Comparison of ENCODE assay signal across 18 mouse cellular contexts in genomic region chr10:108893288-108893687, GRCm38 (mm10).
DNase-seq lines count a peak whose midpoint lies in the region; ATAC-seq and TF ChIP-seq lines count a peak whose summit lies in the region.
"Had no signal": no experiment of that assay in that cellular context is flagged by ENCODE, and none has a peak within 500 bp of the region (broad histone marks: within the 10 kb centered on the region; RNA-seq: fewer than 3 reads in every experiment).

No protein-coding gene starts in this region.

- WGBS in heart, embryonic 12.5 days, result 80% methylated on average over 6 of the region's 6 CpGs
- WGBS in heart, embryonic 10.5 days, result 84% methylated on average over 6 of the region's 6 CpGs
- 95% methylated on average over 6 of the region's 6 CpGs for WGBS in midbrain, embryonic 11.5 days
- 96% methylated on average over 6 of the region's 6 CpGs for WGBS in midbrain, embryonic 16.5 days

- H3K9me3 ChIP-seq in heart, embryonic 12.5 days (replicated peaks), result no peaks in the 10 kb centered on the region
- H3K9me3 ChIP-seq in heart, embryonic 10.5 days, result no peaks in the 10 kb centered on the region
- no peaks in the 10 kb centered on the region for H3K9me3 ChIP-seq in midbrain, embryonic 11.5 days (ENCODE audit: control insufficient read depth, low read length)
- no peaks in the 10 kb centered on the region for H3K9me3 ChIP-seq in midbrain, embryonic 16.5 days (replicated peaks; ENCODE audit: control insufficient read depth, low read length, poor library complexity, severe bottlenecking)
- H3K9me3 ChIP-seq in ES-E14 (ENCODE audit: control insufficient read depth, insufficient read depth, low read depth, low read length), result no peaks in the 10 kb centered on the region
- H3K9me3 ChIP-seq: embryonic facial prominence, embryonic 10.5 days; forebrain, embryonic 15.5 days; heart, embryonic 15.5 days; hindbrain, embryonic 15.5 days had no signal

- no peaks in the 10 kb centered on the region for H3K27me3 ChIP-seq in heart, embryonic 12.5 days (replicated peaks)
- H3K27me3 ChIP-seq in heart, embryonic 10.5 days (ENCODE audit: insufficient read depth, poor library complexity, severe bottlenecking), result no peaks in the 10 kb centered on the region
- no peaks in the 10 kb centered on the region for H3K27me3 ChIP-seq in midbrain, embryonic 11.5 days (ENCODE audit: control insufficient read depth, insufficient read depth, low read length)
- H3K27me3 ChIP-seq in midbrain, embryonic 16.5 days (ENCODE audit: control insufficient read depth, insufficient read depth, low read depth, low read length), result no peaks in the 10 kb centered on the region
- H3K27me3 ChIP-seq: forebrain, embryonic 15.5 days; heart, embryonic 15.5 days; hindbrain, embryonic 15.5 days had no signal

- no peak overlapping the region for H3K27ac ChIP-seq in heart, embryonic 12.5 days (ENCODE audit: poor library complexity, severe bottlenecking)
- no peak overlapping the region for H3K27ac ChIP-seq in heart, embryonic 10.5 days
- H3K27ac ChIP-seq in midbrain, embryonic 11.5 days (ENCODE audit: low read depth, low read length), result no peak overlapping the region
- no peak overlapping the region for H3K27ac ChIP-seq in midbrain, embryonic 16.5 days (ENCODE audit: low read length)
- no peak overlapping the region for H3K27ac ChIP-seq in ES-E14 (ENCODE audit: insufficient read depth, low read depth, low read length, poor library complexity, severe bottlenecking)
- H3K27ac ChIP-seq: embryonic facial prominence, embryonic 10.5 days; forebrain, embryonic 15.5 days; heart, embryonic 15.5 days; hindbrain, embryonic 15.5 days had no signal

- H3K4me1 ChIP-seq in heart, embryonic 12.5 days (replicated peaks), result no peaks in the 10 kb centered on the region
- no peaks in the 10 kb centered on the region for H3K4me1 ChIP-seq in heart, embryonic 10.5 days
- no peaks in the 10 kb centered on the region for H3K4me1 ChIP-seq in midbrain, embryonic 11.5 days (ENCODE audit: control insufficient read depth, insufficient read depth, low read length)
- no peaks in the 10 kb centered on the region for H3K4me1 ChIP-seq in midbrain, embryonic 16.5 days (ENCODE audit: control insufficient read depth, insufficient read depth, low read length)
- no peaks in the 10 kb centered on the region for H3K4me1 ChIP-seq in ES-E14 (ENCODE audit: control insufficient read depth in 2 of 2, insufficient read depth in 2 of 2, low read length in 2 of 2, poor library complexity in 1 of 2)
- H3K4me1 ChIP-seq: embryonic facial prominence, embryonic 10.5 days; forebrain, embryonic 15.5 days; heart, embryonic 15.5 days; hindbrain, embryonic 15.5 days had no signal

- no peak overlapping the region for H3K9ac ChIP-seq in heart, embryonic 12.5 days
- H3K9ac ChIP-seq in midbrain, embryonic 11.5 days (ENCODE audit: low read length), result no peak overlapping the region
- no peak overlapping the region for H3K9ac ChIP-seq in midbrain, embryonic 16.5 days (ENCODE audit: low read depth, low read length)
- H3K9ac ChIP-seq in ES-E14 (ENCODE audit: insufficient read depth, low read depth, low read length, poor library complexity, severe bottlenecking), result no peak overlapping the region
- H3K9ac ChIP-seq: forebrain, embryonic 15.5 days; heart, embryonic 15.5 days; hindbrain, embryonic 15.5 days had no signal

- no peak overlapping the region for H3K4me3 ChIP-seq in heart, embryonic 12.5 days
- H3K4me3 ChIP-seq in heart, embryonic 10.5 days, result no peak overlapping the region
- no peak overlapping the region for H3K4me3 ChIP-seq in midbrain, embryonic 11.5 days (ENCODE audit: low read depth, low read length)
- no peak overlapping the region for H3K4me3 ChIP-seq in midbrain, embryonic 16.5 days (ENCODE audit: low read depth, low read length)
- no peak overlapping the region for H3K4me3 ChIP-seq in ES-E14 (ENCODE audit: insufficient read depth in 1 of 2, low read depth in 1 of 2, low read length in 2 of 2, poor library complexity in 1 of 2, severe bottlenecking in 1 of 2)
- H3K4me3 ChIP-seq: embryonic facial prominence, embryonic 10.5 days; forebrain, embryonic 15.5 days; heart, embryonic 15.5 days; hindbrain, embryonic 15.5 days had no signal

- in situ Hi-C loops in ES-E14 (cut with MboI; ENCODE audit: low sequenced_read_pairs in 2 of 2, unreplicated experiment in 2 of 2), result no loop called here

- peak; percentile 15; the same call in 1 of the 2 replicates for ATAC-seq in heart, embryonic 12.5 days (ENCODE audit: insufficient number of reproducible peaks, low FRiP score)
- peak; percentile 54; the same call in 1 of the 2 replicates for ATAC-seq in midbrain, embryonic 11.5 days (ENCODE audit: low FRiP score)
- ATAC-seq in midbrain, embryonic 16.5 days, result no peak
- ATAC-seq in monocyte, adult 5-6 weeks (replicated peaks; ENCODE audit: insufficient number of reproducible peaks, low FRiP score, low TSS enrichment, poor library complexity, severe bottlenecking), result no peak
- ATAC-seq: forebrain, embryonic 15.5 days; intestine, embryonic 16.5 days had no signal

- DNase-seq in heart, embryonic 10.5 days (ENCODE audit: low spot score), result no peak
- no peak for DNase-seq in midbrain, embryonic 11.5 days (ENCODE audit: low spot score, missing footprints)
- peak; percentile 4 for DNase-seq in ES-E14 (ENCODE audit: low read depth, low spot score)
- DNase-seq: adrenal gland, adult 8-10 months; cerebellum, adult 11-12 months; cerebellum, adult 9-10 months; cerebellum, postnatal 25 days; gastrocnemius, postnatal 36 days; heart, adult 11 months; heart, postnatal 14 days had no signal

- H3K36me3 ChIP-seq in heart, embryonic 12.5 days, result no peaks in the 10 kb centered on the region
- H3K36me3 ChIP-seq in heart, embryonic 10.5 days, result no peaks in the 10 kb centered on the region
- H3K36me3 ChIP-seq in midbrain, embryonic 11.5 days (ENCODE audit: control insufficient read depth, insufficient read depth, low read length), result no peaks in the 10 kb centered on the region
- H3K36me3 ChIP-seq in midbrain, embryonic 16.5 days (ENCODE audit: control insufficient read depth, insufficient read depth, low read length), result no peaks in the 10 kb centered on the region
- H3K36me3 ChIP-seq in ES-E14 (ENCODE audit: control insufficient read depth, insufficient read depth, low read length, poor library complexity, severe bottlenecking), result no peaks in the 10 kb centered on the region
- H3K36me3 ChIP-seq: embryonic facial prominence, embryonic 10.5 days; forebrain, embryonic 15.5 days; heart, embryonic 15.5 days; hindbrain, embryonic 15.5 days had no signal

- no peak overlapping the region for H3K4me2 ChIP-seq in heart, embryonic 12.5 days
- H3K4me2 ChIP-seq in midbrain, embryonic 11.5 days, result no peak overlapping the region
- no peak overlapping the region for H3K4me2 ChIP-seq in midbrain, embryonic 16.5 days (ENCODE audit: low read length)
- H3K4me2 ChIP-seq: forebrain, embryonic 15.5 days; heart, embryonic 15.5 days; hindbrain, embryonic 15.5 days had no signal

TF ChIP-seq in ES-E14, 5 proteins besides CTCF, POLR2A, EP300 and RAD21:
- TF ChIP-seq MAFK (IDR thresholded peaks at IDR 0.05; ENCODE audit: insufficient read depth, low read depth, low read length) (no peak), CHD2 (IDR thresholded peaks at IDR 0.05; ENCODE audit: low read depth, low read length) (no peak), ZNF384 (IDR thresholded peaks at IDR 0.05; ENCODE audit: low read depth, low read length) (no peak), ZC3H11A (IDR thresholded peaks at IDR 0.05; ENCODE audit: borderline replicate concordance, low read depth, low read length) (no peak), HCFC1 (IDR thresholded peaks at IDR 0.05; ENCODE audit: borderline replicate concordance, insufficient read depth, low read length) (no peak)

Comparison
In these comparisons a context has a peak if more than half of its experiments do, and no peak if none do; other contexts are left out.
1. ATAC-seq: peak in heart, embryonic 12.5 days (single experiment) and midbrain, embryonic 11.5 days (single experiment); none in midbrain, embryonic 16.5 days (single experiment) and monocyte, adult 5-6 weeks (single experiment).